Comparison of ENCODE assay signal across 9 mouse cellular contexts in genomic region chr9:78378113-78378785, GRCm38 (mm10). TPM values are rescaled to one million over a fixed set of nuclear protein-coding genes. Genes with fewer than 3 reads are reported as not detected.
A peak's percentile ranks its signal among the peaks of the same experiment; 100 is the strongest.
DNase-seq lines count a peak whose midpoint lies in the region; ATAC-seq and TF ChIP-seq lines count a peak whose summit lies in the region.
"Had no signal": no experiment of that assay in that cellular context is flagged by ENCODE, and none has a peak within 500 bp of the region (broad histone marks: within the 10 kb centered on the region; RNA-seq: fewer than 3 reads in every experiment).

Ooep (minus strand) TSS chr9:78378725.

- DNase-seq in kidney, postnatal 10 days, result peak; percentile 28
- DNase-seq in kidney, adult 2 months, result no peak
- peak; percentile 92 for DNase-seq in brain, embryonic 14.5 days (ENCODE audit: low read depth)
- peak; percentile 1 to 5 for DNase-seq in layer of hippocampus, postnatal 36 days
- DNase-seq in testis, postnatal 10 days (ENCODE audit: low spot score), result peak; percentile 44
- DNase-seq in gastrocnemius, postnatal 10 days, result no peak

- no peak for TF ChIP-seq POLR2A in kidney, adult 2 months (IDR thresholded peaks at IDR 0.05; ENCODE audit: low read depth, low read length)
- TF ChIP-seq POLR2A in brain, embryonic 14.5 days (IDR thresholded peaks at IDR 0.05; ENCODE audit: borderline replicate concordance, extremely low read depth, insufficient read depth, insufficient read length, poor library complexity, severe bottlenecking), result no peak

- no peak for TF ChIP-seq CTCF in kidney, adult 2 months (conservative IDR thresholded peaks at IDR 0.05; ENCODE audit: insufficient read depth, insufficient read length, low read depth, low read length)
- TF ChIP-seq CTCF in brain, embryonic 14.5 days (IDR thresholded peaks at IDR 0.05; ENCODE audit: borderline replicate concordance, extremely low read depth, insufficient read depth, insufficient read length), result peak; percentile 34; the same call in 1 of the 2 replicates

- no peaks in the 10 kb centered on the region for H3K36me3 ChIP-seq in kidney, adult 2 months (ENCODE audit: control insufficient read depth, insufficient read depth, low read length)
- H3K36me3 ChIP-seq in forebrain, embryonic 12.5 days (replicated peaks), result no peaks in the 10 kb centered on the region
- no peaks in the 10 kb centered on the region for H3K36me3 ChIP-seq in midbrain, embryonic 13.5 days

- no peak within 1 kb of the TSS for H3K27ac ChIP-seq in kidney, adult 2 months (ENCODE audit: insufficient read depth, low read depth, low read length)
- H3K27ac ChIP-seq in forebrain, embryonic 12.5 days, result no peak within 1 kb of the TSS
- 0 out of 2 replicates have a peak within 1 kb of the TSS, but pooled peaks have one; percentile 2 for H3K27ac ChIP-seq in midbrain, embryonic 13.5 days

- no peak within 1 kb of the TSS for H3K4me3 ChIP-seq in kidney, adult 2 months (ENCODE audit: insufficient read depth, low read depth, low read length)
- H3K4me3 ChIP-seq in forebrain, embryonic 12.5 days (replicated peaks), result peak within 1 kb of the TSS; percentile 36
- peak within 1 kb of the TSS; percentile 39 for H3K4me3 ChIP-seq in midbrain, embryonic 13.5 days (replicated peaks)

- H3K9ac ChIP-seq in forebrain, embryonic 12.5 days, result peak within 1 kb of the TSS; percentile 49
- H3K9ac ChIP-seq in midbrain, embryonic 13.5 days (replicated peaks), result peak within 1 kb of the TSS; percentile 53

- H3K4me1 ChIP-seq in kidney, adult 2 months (ENCODE audit: control insufficient read depth, insufficient read depth, low read length), result no peaks in the 10 kb centered on the region
- peaks cover 13% of the 10 kb centered on the region for H3K4me1 ChIP-seq in forebrain, embryonic 12.5 days
- H3K4me1 ChIP-seq in midbrain, embryonic 13.5 days (replicated peaks), result peaks cover 10% of the 10 kb centered on the region

- H3K9me3 ChIP-seq in forebrain, embryonic 12.5 days, result no peaks in the 10 kb centered on the region
- no peaks in the 10 kb centered on the region for H3K9me3 ChIP-seq in midbrain, embryonic 13.5 days

- WGBS in kidney, adult 2 months, result 6% methylated on average over 23 of the region's 23 CpGs
- WGBS in forebrain, embryonic 12.5 days, result 3% methylated on average over 20 of the region's 23 CpGs
- 3% methylated on average over 22 of the region's 23 CpGs for WGBS in midbrain, embryonic 13.5 days

- H3K27me3 ChIP-seq in kidney, adult 2 months (replicated peaks; ENCODE audit: control insufficient read depth, insufficient read depth, low read length), result no peaks in the 10 kb centered on the region
- H3K27me3 ChIP-seq in forebrain, embryonic 12.5 days, result peaks cover 14% of the 10 kb centered on the region; the same call in 1 of the 2 replicates
- 0 out of 2 replicates have a peak, but pooled peaks cover 7% of the 10 kb centered on the region for H3K27me3 ChIP-seq in midbrain, embryonic 13.5 days

- H3K4me2 ChIP-seq in forebrain, embryonic 12.5 days, result peak within 1 kb of the TSS; percentile 62
- peak within 1 kb of the TSS; percentile 58 for H3K4me2 ChIP-seq in midbrain, embryonic 13.5 days (replicated peaks)

- ATAC-seq in forebrain, embryonic 12.5 days (ENCODE audit: low FRiP score), result peak; percentile 92
- ATAC-seq in midbrain, embryonic 13.5 days, result peak; percentile 95

RNA-seq across cellular contexts. Expression of gene Ooep, which starts in this region (rescaled TPM):
- polyA plus RNA-seq in kidney, adult 2 months (2012; rRNA removed), result 0.03 TPM in 1 of 2 replicates, not detected in the other
- polyA plus RNA-seq in brain, embryonic 14.5 days (2012; rRNA removed), result 3.9 TPM in 2 replicates
- 5.6 and 6.3 TPM in 2 replicates for polyA plus RNA-seq in forebrain, embryonic 12.5 days (2016; fragmentation: Nextera tagmentation; extraction: Ambion mirVana)
- not detected for total RNA-seq in layer of hippocampus, postnatal 36 days (2021)
- polyA plus RNA-seq in midbrain, embryonic 13.5 days (2015; fragmentation: Nextera tagmentation; extraction: Ambion mirVana), result 5.4 and 5.5 TPM in 2 replicates
- total RNA-seq in gastrocnemius, postnatal 10 days (2021), result under 1 TPM in 1 of 2 experiments, not detected in 1; 0.12 TPM
- total RNA-seq: left cerebral cortex, adult 8-10 months had no signal

Comparison
In these comparisons a context has a peak if more than half of its experiments do, and no peak if none do; other contexts are left out.
1. DNase-seq: peak in kidney, postnatal 10 days (single experiment), brain, embryonic 14.5 days (single experiment) and testis, postnatal 10 days (single experiment); none in kidney, adult 2 months (single experiment) and gastrocnemius, postnatal 10 days (single experiment).
2. Peak in DNase-seq in layer of hippocampus, postnatal 36 days; RNA of the gene not detected or under 1 TPM.